Mouse (Mus musculus): ENCODE measurements at regions not wholly inside any gene's neighbourhood (a gene's known extent, or its start where the extent isn't known, plus 50 kb on each side); places are given as distances from the start of the nearest gene placed in this dataset.

- TF ChIP-seq TCF12 (IDR thresholded peaks at IDR 0.05; ENCODE audit: insufficient read depth, poor library complexity, severe bottlenecking) (no peak), POLR2A (IDR thresholded peaks at IDR 0.05; ENCODE audit: insufficient read length, low read depth) (no peak), POLR2AphosphoS2 (IDR thresholded peaks at IDR 0.05; ENCODE audit: insufficient read length, low read depth) (no peak), MYOG (IDR thresholded peaks at IDR 0.05; ENCODE audit: control insufficient read depth in 1 of 3, insufficient read depth in 1 of 3, insufficient read length in 2 of 3, low read depth in 2 of 3) (no peak), CEBPB (IDR thresholded peaks at IDR 0.05; ENCODE audit: insufficient read depth, poor library complexity, severe bottlenecking) (no peak), MYOD1 (IDR thresholded peaks at IDR 0.05; ENCODE audit: control insufficient read depth in 1 of 3, insufficient read length in 2 of 3, low read depth in 2 of 3) (no peak)
These were observed 170.1 kb upstream of the Dkk2 start for GRCm38 (mm10) chr3:131914997-131915396.
